Mouse (Mus musculus) testis, adult 2 months (tissue): ENCODE results near the gene Tbrg4.

Experiments
- CTCF ChIP-seq: fragments of 200-500 bp; IDR thresholded peaks from 2 replicates; pipeline ENCODE4 v1.5.1; 2012; ENCODE audit warnings: low read depth, mild to moderate bottlenecking, inconsistent platforms, low read length, moderate library complexity; ENCODE audit not compliant: control insufficient read depth, insufficient read depth, insufficient replicate concordance
- POLR2A ChIP-seq: fragments of 200-500 bp; IDR thresholded peaks from 2 replicates; pipeline ENCODE4 v1.6.1; 2012; ENCODE audit warnings: low read depth, mild to moderate bottlenecking, inconsistent platforms, low read length, moderate library complexity; ENCODE audit not compliant: control insufficient read depth

DNA sequence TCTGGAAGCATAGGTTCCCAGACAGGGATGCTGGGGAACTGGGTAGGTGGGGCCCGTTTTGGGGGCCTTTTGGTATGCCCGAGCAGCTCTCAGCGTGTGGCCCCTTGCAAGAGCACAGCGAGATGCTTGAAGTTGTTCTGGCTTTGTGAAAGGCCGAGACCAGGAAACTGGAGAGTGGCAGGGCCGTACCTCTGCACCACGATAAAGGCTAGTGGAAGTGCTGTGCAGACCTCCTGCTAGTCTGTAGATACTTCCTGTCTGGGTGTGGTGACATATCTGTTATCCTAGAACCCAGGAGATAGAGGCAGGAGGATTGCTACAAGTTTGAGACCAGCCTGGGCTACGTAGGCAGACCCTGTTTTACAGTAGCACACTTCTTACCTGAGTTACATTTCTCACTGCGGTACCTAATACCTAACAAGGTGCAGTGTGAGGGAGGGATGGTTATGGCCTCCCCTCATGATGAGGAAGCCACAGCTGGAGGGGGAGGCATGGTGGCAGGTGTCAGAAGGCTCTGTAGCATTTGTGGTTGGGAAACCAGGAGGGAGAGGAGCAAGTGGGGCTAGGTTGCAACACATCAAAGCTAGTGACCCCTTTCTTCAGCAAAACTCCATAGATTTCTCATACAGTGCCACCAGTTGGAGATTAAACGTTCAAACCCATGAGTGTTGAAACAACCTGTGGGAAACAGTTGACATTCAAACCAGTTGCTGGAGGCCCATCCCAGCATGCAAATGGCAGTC is 34.8 kb downstream of the Tbrg4 start:
- no peak for TF ChIP-seq POLR2A
- no peak for TF ChIP-seq CTCF
